Mouse (Mus musculus): ENCODE results near the gene Traf1. TPM values are rescaled to one million over a fixed set of nuclear protein-coding genes. Genes with fewer than 3 reads are reported as not detected.

Gene Traf1
- polyA plus RNA-seq, 1 experiment from 2014 or later: 1.8 TPM

GRCm38 (mm10) chr2:34962211-34962610 lies 639 bp upstream of the Traf1 start:
- Histone ChIP-seq H3K9ac (replicated peaks; ENCODE audit: low read depth, low read length) (no peak overlapping the region), H3K4me2 (ENCODE audit: low read length) (no peak overlapping the region), H3K4me1 (replicated peaks; ENCODE audit: control insufficient read depth, insufficient read depth, low read length) (0 out of 2 replicates have a peak, but pooled peaks cover 3% of the 10 kb centered on the region), H3K36me3 (ENCODE audit: control insufficient read depth, insufficient read depth) (no peaks in the 10 kb centered on the region), H3K27ac (ENCODE audit: low read length) (no peak overlapping the region), H3K27me3 (replicated peaks; ENCODE audit: control insufficient read depth, insufficient read depth, low read length) (no peaks in the 10 kb centered on the region), H3K4me3 (replicated peaks; ENCODE audit: low read length) (no peak overlapping the region), H3K9me3 (ENCODE audit: control insufficient read depth, low read length) (no peaks in the 10 kb centered on the region)
- 88% methylated on average over 2 of the region's 2 CpGs for WGBS
- no peak for ATAC-seq

- no peak for ATAC-seq
- no peak overlapping the region for H3K4me3 ChIP-seq (replicated peaks; ENCODE audit: low read length)
Observed at GRCm38 (mm10) chr2:34960966-34961365, 606 bp downstream of the Traf1 start.

GRCm38 (mm10) chr2:34960466-34960865 lies 1.1 kb downstream of the Traf1 start:
- 83% methylated on average over 4 of the region's 5 CpGs for WGBS
- H3K9ac ChIP-seq (replicated peaks; ENCODE audit: low read depth, low read length): no peak overlapping the region
- H3K27ac ChIP-seq (ENCODE audit: low read length): no peak overlapping the region
- no peaks in the 10 kb centered on the region for H3K36me3 ChIP-seq (ENCODE audit: control insufficient read depth, insufficient read depth)
- no peak for ATAC-seq
- no peak overlapping the region for H3K4me3 ChIP-seq (replicated peaks; ENCODE audit: low read length)
- no peaks in the 10 kb centered on the region for H3K27me3 ChIP-seq (replicated peaks; ENCODE audit: control insufficient read depth, insufficient read depth, low read length)
- H3K4me2 ChIP-seq (ENCODE audit: low read length): no peak overlapping the region
- 0 out of 2 replicates have a peak, but pooled peaks cover 3% of the 10 kb centered on the region for H3K4me1 ChIP-seq (replicated peaks; ENCODE audit: control insufficient read depth, insufficient read depth, low read length)
- H3K9me3 ChIP-seq (ENCODE audit: control insufficient read depth, low read length): no peaks in the 10 kb centered on the region

More at GRCm38 (mm10) chr2:34960966-34961365, 606 bp downstream of the Traf1 start:
- no peaks in the 10 kb centered on the region for H3K36me3 ChIP-seq (ENCODE audit: control insufficient read depth, insufficient read depth)
- 79% methylated on average over 6 of the region's 6 CpGs for WGBS
- H3K27ac ChIP-seq (ENCODE audit: low read length): no peak overlapping the region
- H3K4me1 ChIP-seq (replicated peaks; ENCODE audit: control insufficient read depth, insufficient read depth, low read length): 0 out of 2 replicates have a peak, but pooled peaks cover 3% of the 10 kb centered on the region
- H3K9me3 ChIP-seq (ENCODE audit: control insufficient read depth, low read length): no peaks in the 10 kb centered on the region
- no peaks in the 10 kb centered on the region for H3K27me3 ChIP-seq (replicated peaks; ENCODE audit: control insufficient read depth, insufficient read depth, low read length)
- H3K4me2 ChIP-seq (ENCODE audit: low read length): 0 out of 2 replicates have a peak overlapping the region, but pooled peaks have one; percentile 13
- no peak overlapping the region for H3K9ac ChIP-seq (replicated peaks; ENCODE audit: low read depth, low read length)

GRCm38 (mm10) chr2:34958582-34958981 lies 3.0 kb downstream of the Traf1 start:
- Histone ChIP-seq H3K9me3 (ENCODE audit: control insufficient read depth, low read length) (no peaks in the 10 kb centered on the region), H3K36me3 (ENCODE audit: control insufficient read depth, insufficient read depth) (no peaks in the 10 kb centered on the region), H3K4me1 (replicated peaks; ENCODE audit: control insufficient read depth, insufficient read depth, low read length) (no peaks in the 10 kb centered on the region), H3K4me3 (replicated peaks; ENCODE audit: low read length) (no peak overlapping the region), H3K4me2 (ENCODE audit: low read length) (no peak overlapping the region), H3K27ac (ENCODE audit: low read length) (no peak overlapping the region), H3K9ac (replicated peaks; ENCODE audit: low read depth, low read length) (no peak overlapping the region), H3K27me3 (replicated peaks; ENCODE audit: control insufficient read depth, insufficient read depth, low read length) (no peaks in the 10 kb centered on the region)
- no peak for ATAC-seq
- 88% methylated on average over 7 of the region's 7 CpGs for WGBS

- no peak overlapping the region for H3K4me2 ChIP-seq (ENCODE audit: low read length)
- H3K27ac ChIP-seq (ENCODE audit: low read length): no peak overlapping the region
- WGBS: 86% methylated on average over 7 of the region's 7 CpGs
- no peaks in the 10 kb centered on the region for H3K9me3 ChIP-seq (ENCODE audit: control insufficient read depth, low read length)
- H3K9ac ChIP-seq (replicated peaks; ENCODE audit: low read depth, low read length): no peak overlapping the region
- no peak overlapping the region for H3K4me3 ChIP-seq (replicated peaks; ENCODE audit: low read length)
- H3K4me1 ChIP-seq (replicated peaks; ENCODE audit: control insufficient read depth, insufficient read depth, low read length): no peaks in the 10 kb centered on the region
- no peaks in the 10 kb centered on the region for H3K36me3 ChIP-seq (ENCODE audit: control insufficient read depth, insufficient read depth)
- ATAC-seq: no peak
- no peaks in the 10 kb centered on the region for H3K27me3 ChIP-seq (replicated peaks; ENCODE audit: control insufficient read depth, insufficient read depth, low read length)
Observed at GRCm38 (mm10) chr2:34958036-34958435, 3.5 kb downstream of the Traf1 start.

GRCm38 (mm10) chr2:34957405-34957804 lies 4.2 kb downstream of the Traf1 start:
- no peak overlapping the region for H3K4me3 ChIP-seq (replicated peaks; ENCODE audit: low read length)
- H3K9me3 ChIP-seq (ENCODE audit: control insufficient read depth, low read length): no peaks in the 10 kb centered on the region
- H3K27me3 ChIP-seq (replicated peaks; ENCODE audit: control insufficient read depth, insufficient read depth, low read length): no peaks in the 10 kb centered on the region
- 55% methylated on average over 1 of the region's 1 CpGs for WGBS
- H3K9ac ChIP-seq (replicated peaks; ENCODE audit: low read depth, low read length): no peak overlapping the region
- H3K4me1 ChIP-seq (replicated peaks; ENCODE audit: control insufficient read depth, insufficient read depth, low read length): no peaks in the 10 kb centered on the region
- ATAC-seq: no peak
- H3K4me2 ChIP-seq (ENCODE audit: low read length): no peak overlapping the region
- H3K27ac ChIP-seq (ENCODE audit: low read length): no peak overlapping the region
- H3K36me3 ChIP-seq (ENCODE audit: control insufficient read depth, insufficient read depth): no peaks in the 10 kb centered on the region

GRCm38 (mm10) chr2:34956941-34957340 lies 4.6 kb downstream of the Traf1 start:
- no peaks in the 10 kb centered on the region for H3K36me3 ChIP-seq (ENCODE audit: control insufficient read depth, insufficient read depth)
- H3K4me3 ChIP-seq (replicated peaks; ENCODE audit: low read length): no peak overlapping the region
- H3K4me1 ChIP-seq (replicated peaks; ENCODE audit: control insufficient read depth, insufficient read depth, low read length): no peaks in the 10 kb centered on the region
- H3K27me3 ChIP-seq (replicated peaks; ENCODE audit: control insufficient read depth, insufficient read depth, low read length): no peaks in the 10 kb centered on the region
- no peaks in the 10 kb centered on the region for H3K9me3 ChIP-seq (ENCODE audit: control insufficient read depth, low read length)
- WGBS: 61% methylated on average over 5 of the region's 5 CpGs
- H3K9ac ChIP-seq (replicated peaks; ENCODE audit: low read depth, low read length): no peak overlapping the region
- no peak overlapping the region for H3K27ac ChIP-seq (ENCODE audit: low read length)
- ATAC-seq: no peak
- no peak overlapping the region for H3K4me2 ChIP-seq (ENCODE audit: low read length)

- no peak overlapping the region for H3K4me3 ChIP-seq (replicated peaks; ENCODE audit: low read length)
- no peaks in the 10 kb centered on the region for H3K4me1 ChIP-seq (replicated peaks; ENCODE audit: control insufficient read depth, insufficient read depth, low read length)
- no peaks in the 10 kb centered on the region for H3K27me3 ChIP-seq (replicated peaks; ENCODE audit: control insufficient read depth, insufficient read depth, low read length)
- no peak overlapping the region for H3K27ac ChIP-seq (ENCODE audit: low read length)
- H3K4me2 ChIP-seq (ENCODE audit: low read length): no peak overlapping the region
- no peak overlapping the region for H3K9ac ChIP-seq (replicated peaks; ENCODE audit: low read depth, low read length)
- H3K9me3 ChIP-seq (ENCODE audit: control insufficient read depth, low read length): no peaks in the 10 kb centered on the region
- no peaks in the 10 kb centered on the region for H3K36me3 ChIP-seq (ENCODE audit: control insufficient read depth, insufficient read depth)
- ATAC-seq: no peak
Observed at GRCm38 (mm10) chr2:34954344-34954743, 7.2 kb downstream of the Traf1 start.

GRCm38 (mm10) chr2:34953547-34954116 lies 7.9 kb downstream of the Traf1 start:
- ATAC-seq: no peak
- 75% methylated on average over 2 of the region's 2 CpGs for WGBS
- H3K4me2 ChIP-seq (ENCODE audit: low read length): no peak overlapping the region

GRCm38 (mm10) chr2:34953018-34953417 lies 8.6 kb downstream of the Traf1 start:
- Histone ChIP-seq H3K27ac (ENCODE audit: low read length) (no peak overlapping the region), H3K4me3 (replicated peaks; ENCODE audit: low read length) (no peak overlapping the region), H3K27me3 (replicated peaks; ENCODE audit: control insufficient read depth, insufficient read depth, low read length) (no peaks in the 10 kb centered on the region), H3K9ac (replicated peaks; ENCODE audit: low read depth, low read length) (no peak overlapping the region), H3K4me1 (replicated peaks; ENCODE audit: control insufficient read depth, insufficient read depth, low read length) (no peaks in the 10 kb centered on the region), H3K4me2 (ENCODE audit: low read length) (no peak overlapping the region), H3K36me3 (ENCODE audit: control insufficient read depth, insufficient read depth) (no peaks in the 10 kb centered on the region), H3K9me3 (ENCODE audit: control insufficient read depth, low read length) (no peaks in the 10 kb centered on the region)
- 59% methylated on average over 4 of the region's 4 CpGs for WGBS
- no peak for ATAC-seq

More at GRCm38 (mm10) chr2:34953547-34954116, 7.9 kb downstream of the Traf1 start:
- Histone ChIP-seq H3K4me3 (replicated peaks; ENCODE audit: low read length) (no peak overlapping the region), H3K27ac (ENCODE audit: low read length) (no peak overlapping the region), H3K9ac (replicated peaks; ENCODE audit: low read depth, low read length) (no peak overlapping the region), H3K27me3 (replicated peaks; ENCODE audit: control insufficient read depth, insufficient read depth, low read length) (no peaks in the 10 kb centered on the region), H3K36me3 (ENCODE audit: control insufficient read depth, insufficient read depth) (no peaks in the 10 kb centered on the region), H3K9me3 (ENCODE audit: control insufficient read depth, low read length) (no peaks in the 10 kb centered on the region), H3K4me1 (replicated peaks; ENCODE audit: control insufficient read depth, insufficient read depth, low read length) (no peaks in the 10 kb centered on the region)
